Mouse (Mus musculus) CD4-positive, CD25-positive, alpha-beta regulatory T cell, adult 2 months (primary cell): ENCODE data around the gene Frem1.

Source experiments
- DNase-seq: peaks from one replicate; pipeline ENCODE4 v3.0.0-alpha.2; 2012; ENCODE audit warnings: low read depth, low spot score

The Frem1 gene

DNA sequence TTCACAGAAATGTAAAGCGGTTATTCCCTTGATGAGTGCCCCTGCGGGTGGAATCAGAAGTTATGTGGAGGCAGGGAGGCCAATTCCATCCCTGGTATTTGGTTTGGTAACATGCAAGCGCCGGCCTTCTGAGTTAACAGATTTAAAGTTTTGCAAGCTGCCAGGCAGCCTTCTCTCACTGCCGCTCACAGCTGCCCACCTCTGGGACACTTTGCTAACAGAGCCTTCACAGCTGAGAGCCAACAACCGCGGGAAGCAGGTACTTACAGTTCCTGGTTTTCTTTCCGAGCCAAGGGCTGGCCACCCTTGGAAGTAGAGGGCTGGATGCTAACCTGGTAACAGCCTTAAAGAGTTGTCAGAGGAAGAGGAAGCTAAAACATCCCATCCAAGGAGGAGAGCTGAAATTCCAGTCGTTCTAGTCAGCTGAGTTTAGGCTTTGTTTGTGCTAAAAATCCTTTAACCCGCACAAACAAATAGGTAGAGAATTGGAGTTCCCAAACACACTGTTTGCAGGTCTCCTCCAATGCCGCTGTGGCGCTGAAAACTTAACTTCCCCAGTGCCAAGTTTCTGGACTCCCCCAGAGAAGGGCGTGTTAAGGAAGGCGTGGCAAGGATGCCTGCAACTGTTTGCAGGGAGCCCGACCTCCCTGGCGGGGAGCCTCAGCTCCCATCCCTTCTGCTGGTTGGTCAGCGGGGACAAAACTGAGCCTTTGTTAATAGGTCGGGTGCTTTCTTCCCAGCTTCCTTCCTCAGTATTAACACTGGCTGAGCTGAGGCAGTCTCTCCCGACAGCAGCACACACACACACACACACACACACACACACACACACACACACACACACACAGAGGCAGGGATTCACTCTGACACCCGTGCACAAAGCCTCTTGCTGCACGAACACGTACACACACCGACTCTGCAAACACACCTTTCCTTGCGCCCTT lies at the start of gene Frem1:
Gene Frem1 (minus strand): TSS at position 706 of the 944 bp plus-strand sequence.
- DNase-seq, result no peak

DNA sequence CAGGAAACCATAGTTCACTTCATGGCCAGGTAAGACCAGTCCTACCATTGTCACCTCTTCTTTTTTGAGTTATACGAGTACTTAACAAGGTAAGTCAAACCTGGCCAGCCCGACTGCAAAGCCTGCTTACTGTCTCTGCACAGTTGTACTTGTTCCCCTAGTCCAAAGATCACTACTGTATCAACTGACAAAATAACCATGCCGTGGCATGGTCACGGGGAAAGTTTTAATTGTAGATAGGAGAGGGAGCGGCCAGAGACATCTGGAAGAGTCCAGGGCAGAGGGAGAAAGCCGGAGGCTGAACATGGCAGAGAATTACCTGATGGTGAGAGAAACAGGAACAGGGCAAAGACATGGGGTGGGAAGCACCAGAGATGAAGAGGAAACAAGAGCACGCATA lies 46.9 kb upstream of the Frem1 start:
- no peak for DNase-seq

DNA sequence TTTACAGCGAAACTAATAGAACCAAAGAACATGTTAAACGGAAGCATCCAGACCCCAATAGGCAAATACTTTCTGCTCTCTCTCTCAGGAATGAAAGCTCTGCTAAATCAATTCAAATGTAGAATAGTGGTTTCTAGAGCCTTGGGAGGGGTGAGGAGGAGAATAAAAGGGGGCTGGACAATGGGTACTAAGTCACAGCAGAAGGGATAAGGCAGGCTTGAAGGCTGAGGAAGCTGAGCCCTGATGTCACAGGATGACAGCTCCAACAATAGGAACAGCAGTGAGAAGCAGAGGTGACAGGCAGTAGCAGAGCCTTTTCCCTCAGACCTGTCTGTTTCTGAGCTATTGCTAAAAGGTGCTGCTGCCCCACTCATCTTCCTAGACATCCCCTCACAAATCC lies 41.8 kb upstream of the Frem1 start:
- DNase-seq, result no peak

DNA sequence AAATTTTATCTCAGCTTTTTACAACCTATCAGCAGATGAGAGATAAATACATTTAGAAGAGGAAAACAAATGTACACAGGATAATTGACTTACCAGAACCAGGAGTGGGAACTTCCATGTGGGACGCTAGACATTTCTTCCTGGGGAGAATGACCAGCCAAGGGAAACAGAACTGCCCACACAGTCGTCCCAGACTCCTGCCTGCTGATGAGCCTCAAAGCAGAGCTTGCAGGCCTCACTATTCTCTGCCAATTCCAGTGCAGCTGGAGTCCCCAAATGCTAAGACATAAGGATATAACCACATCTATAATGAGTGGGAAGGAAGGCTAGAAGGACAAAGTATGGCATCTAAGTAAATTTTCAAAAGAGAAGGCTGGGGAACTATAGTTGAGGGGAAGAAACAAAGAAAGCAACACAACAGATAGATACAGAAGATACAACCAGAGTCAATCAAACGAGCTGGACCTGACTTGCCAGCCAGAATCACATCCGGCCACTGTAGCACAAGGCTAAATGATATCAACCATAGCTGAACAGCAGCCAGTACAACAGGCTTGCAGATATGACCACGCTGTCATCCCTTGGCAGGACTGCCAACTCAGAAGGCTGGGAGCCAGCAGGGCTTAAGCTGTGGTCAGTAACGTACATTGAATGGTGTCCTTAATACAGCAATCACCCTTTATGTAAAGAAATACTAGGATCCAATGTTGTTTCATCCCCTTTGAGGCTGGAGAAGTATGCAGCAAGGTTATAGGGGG lies 38.7 kb upstream of the Frem1 start:
- no peak for DNase-seq

DNA sequence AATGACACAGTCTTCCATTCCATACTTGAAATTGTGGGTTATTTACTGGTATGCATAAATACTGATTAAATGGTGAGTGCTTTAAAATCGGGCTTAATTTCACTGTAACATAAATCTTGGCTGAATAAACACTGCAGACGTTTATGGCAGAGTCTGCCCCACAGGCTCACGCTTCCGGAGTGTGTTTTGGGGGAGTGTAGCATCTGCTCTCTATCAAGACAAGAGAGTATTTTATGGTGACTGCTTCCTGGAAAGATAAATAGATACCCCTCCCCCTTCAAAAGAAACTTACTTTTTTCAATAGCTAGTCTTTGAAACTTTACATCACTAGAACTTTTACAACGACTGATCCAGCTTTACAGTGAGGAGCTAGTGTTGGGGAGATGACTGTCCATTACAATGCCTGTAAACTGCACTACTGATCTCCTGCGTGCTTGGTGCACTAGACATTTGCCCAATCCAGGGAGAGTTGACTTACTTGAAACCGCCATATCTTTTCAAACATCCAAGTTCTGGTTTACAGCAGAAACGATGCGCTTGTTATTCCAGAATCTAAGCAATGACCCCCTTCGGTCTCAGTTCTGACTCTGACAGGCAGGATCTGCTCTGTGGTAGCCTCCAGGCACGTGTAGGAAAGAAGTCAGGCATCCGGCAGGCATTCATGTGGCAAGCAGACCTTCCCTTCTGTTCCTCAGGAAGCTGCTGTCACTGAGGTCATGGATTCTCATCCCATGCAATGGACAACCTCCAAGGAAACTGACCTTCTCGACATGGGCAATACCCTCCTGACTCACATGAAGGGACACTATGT lies 28.4 kb upstream of the Frem1 start:
- no peak for DNase-seq

DNA sequence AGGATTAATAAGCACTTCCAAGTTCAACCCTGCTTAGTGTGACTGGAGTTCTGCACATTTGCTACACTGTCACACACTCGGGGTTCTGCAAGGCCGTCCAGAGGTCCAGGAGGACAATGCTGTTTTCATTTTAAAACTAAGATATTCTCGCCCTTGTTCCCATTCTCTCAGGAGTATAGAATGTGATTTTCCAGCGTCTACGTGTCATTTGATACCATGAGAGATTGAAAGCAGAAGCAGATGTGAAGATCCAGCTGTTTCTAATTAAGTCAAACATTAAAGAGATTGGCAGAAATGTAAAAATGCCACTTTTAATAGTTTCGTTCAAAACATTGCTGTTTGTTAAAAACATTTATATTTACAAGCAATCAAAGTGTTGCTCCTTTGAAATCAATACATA lies 12.1 kb upstream of the Frem1 start:
- no peak for DNase-seq

DNA sequence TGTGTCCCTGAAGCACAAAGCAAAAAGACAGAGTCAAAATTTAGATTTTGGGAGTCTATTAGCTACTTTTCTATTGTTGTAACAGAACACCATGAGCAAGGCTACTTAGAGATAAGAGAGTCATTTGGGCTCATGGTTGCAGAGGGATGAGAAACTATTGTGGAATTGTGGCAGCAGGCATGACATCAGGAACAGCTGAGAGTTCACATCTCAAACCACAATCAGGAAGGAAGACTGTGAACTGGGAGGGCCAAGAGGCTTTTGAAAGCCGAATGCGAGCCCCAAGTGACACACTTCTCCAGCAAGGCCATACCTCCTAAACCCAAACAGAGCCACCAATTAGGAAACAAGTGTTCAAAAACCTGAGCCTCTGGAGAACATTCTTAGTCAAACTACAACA lies 9.4 kb upstream of the Frem1 start:
- DNase-seq, result no peak

DNA sequence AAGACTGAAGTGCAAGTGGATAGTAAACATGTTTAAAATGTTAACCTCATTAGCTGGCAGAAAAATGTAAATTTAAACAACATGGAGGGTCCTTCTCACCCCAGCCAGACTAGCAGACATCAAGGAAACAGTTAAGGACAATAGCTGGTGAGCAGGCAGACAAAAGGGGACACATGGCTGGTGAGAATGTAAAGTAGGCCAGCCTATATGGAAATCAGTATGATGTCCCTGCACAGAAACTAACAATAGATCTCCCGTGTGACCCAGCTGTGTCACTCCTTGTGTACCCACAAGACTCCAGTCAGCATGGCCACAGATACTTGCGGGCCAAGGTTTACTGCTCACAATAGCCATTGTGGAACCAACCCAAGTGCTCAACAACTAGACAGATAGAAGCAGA lies 6.5 kb upstream of the Frem1 start:
- no peak for DNase-seq

DNA sequence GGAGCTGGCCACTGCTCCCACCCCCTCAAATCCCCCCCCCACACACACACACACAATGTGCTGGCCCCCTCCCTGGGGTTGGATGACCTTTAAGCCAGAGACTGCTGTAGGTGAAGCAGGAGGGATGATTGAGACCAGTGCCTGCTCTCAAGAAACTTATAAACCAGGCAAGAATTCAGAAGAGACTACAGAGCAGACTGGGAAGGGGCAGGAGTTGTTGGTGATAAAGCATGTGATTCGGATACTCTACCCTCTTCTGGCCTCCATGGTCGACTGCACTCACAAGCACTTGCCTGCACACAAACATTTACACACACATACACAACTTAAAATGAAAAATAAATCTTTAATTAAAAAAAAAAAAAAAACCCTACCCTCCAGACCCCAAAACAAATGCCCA lies 6.0 kb upstream of the Frem1 start:
- no peak for DNase-seq

DNA sequence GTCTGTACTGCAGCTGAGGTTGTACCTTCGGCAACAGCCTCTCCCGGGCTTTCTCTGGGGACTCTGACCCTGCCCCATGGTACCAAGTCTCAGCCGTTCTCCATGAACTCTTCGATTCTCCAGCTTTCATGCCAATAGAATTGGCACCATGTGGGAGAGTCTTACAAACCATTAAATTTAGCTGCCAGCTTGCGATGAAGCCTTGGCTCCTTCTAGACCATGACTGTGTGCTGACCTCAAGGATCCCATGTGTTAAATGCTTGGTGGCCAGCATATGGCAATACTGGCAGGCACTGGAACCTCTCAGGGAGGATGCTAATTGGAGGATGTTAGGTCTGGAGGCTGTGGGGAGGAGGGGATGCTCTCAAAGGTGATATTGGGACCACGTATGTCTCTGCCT lies 4.4 kb upstream of the Frem1 start:
- no peak for DNase-seq

DNA sequence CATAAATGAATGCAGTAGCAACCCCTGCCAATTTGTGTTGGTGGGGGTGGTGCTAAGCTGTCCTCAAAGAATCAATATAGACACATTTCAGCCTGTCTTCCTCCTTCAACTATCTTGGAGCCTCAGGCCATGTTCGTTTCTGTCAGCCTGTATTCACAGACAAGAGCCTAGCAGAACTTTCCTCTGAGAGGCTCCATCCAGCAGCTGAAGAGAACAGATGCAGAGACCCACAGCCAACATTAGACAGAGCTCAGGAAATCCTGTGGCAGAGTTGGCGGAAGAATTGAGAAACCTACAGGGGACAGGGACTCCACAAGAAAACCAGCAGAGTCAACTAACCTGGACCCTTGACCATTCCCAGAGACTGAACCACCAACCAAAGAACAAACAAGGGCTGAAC lies 3.3 kb upstream of the Frem1 start:
- no peak for DNase-seq

DNA sequence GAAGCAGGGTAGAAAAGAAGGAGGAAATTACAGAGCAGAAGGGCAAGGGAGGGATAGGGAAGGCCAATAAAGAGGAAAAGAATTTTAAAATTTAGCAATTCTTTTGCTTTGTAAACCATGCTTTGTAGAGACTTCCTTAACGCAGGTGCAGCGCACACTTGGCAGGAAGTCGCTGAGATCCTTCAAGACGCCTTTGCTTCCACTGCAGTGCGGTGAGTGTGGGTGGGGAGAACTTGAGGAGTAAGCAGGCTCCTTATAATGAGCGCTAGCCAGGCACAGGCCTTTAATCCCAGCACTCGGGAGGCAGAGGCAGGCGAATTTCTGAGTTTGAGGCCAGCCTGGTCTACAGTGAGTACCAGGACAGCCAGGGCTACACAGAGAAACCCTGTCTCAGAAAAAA lies 1.1 kb upstream of the Frem1 start:
- DNase-seq, result no peak

DNA sequence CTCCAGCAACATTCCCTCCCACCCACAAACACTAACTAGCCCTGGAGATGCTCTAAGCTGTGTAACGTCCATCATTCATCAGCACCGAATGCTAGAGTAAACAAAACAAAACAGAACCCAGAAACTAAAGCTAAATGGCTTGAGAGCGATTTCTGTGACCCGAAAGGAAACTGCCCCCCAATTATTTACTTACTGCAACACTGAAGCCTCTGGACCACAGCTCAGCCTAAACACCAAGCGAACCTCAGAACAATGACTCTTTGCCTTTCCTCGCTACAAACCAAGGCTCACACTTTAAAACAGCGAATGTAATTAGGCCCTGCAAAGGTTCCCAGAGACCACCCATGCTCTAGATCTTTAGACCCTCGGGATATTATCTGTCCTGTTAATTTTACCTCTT lies 963 bp downstream of the Frem1 start:
- DNase-seq, result no peak

DNA sequence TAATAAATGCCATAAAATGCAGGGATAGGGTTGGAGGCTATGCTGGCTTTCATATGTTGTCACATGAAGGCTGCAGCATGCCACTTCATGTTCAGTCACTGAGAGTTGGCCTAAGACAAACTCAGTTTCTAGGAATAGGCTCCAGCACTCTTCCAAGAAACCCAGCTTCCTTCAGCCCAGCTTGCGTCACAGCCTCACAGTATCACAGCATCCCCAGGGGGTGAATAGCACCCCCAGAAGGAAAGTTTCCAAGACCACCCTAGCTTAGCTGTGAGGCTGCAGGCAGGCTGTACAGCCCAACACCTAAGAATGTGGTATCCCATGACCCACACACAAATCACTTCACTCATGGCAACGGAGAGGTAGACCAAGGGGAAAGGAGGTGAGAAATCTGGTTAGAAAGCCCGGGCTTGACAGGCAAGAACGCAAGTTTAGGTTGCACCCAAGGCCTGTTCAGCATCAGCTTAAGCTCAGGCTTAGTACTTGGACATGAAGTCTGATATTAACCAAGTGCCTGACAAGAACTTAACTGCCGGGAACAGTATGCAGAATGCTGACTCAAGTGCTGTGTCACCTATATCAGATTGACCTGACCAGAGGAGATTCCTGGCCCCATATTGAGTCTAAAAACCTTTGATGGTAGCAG lies 1.9 kb downstream of the Frem1 start:
- DNase-seq, result no peak

DNA sequence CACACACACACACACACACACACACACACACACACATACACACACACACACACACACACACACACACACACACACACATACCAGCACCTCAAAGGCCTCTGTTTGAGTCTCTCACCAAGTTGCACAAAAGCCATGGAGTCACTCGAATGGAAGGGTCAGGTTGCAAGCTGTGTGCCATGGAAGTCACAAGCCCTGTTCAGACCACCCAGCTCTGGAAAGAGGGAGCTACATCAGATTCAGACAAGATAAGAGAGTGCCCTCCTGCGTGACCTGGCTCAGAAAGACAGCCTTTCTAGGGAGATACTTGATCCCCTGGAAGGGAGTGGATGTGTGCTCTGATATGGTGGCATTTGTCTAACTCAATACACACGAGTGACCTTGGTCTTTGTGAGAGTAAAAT lies 2.9 kb downstream of the Frem1 start:
- DNase-seq, result no peak

DNA sequence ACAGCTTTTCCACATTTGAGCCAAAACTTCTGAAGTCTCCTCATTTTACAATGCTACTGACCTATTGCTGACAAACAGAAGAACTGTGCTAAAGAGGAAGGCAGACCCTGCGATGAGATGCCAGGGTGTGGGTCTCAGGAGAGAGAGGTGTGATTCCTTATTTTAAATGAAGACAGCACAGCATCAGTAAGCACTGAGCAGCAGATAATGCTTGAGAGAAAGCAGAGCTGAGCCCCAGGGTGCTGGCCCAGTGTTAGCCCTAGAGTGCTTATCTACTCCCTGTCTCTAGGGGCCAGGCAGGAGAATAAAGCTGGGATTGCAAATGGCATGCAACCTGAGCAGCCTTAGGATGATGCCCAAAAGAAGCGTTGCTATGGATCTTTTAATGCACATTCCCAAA lies 3.6 kb downstream of the Frem1 start:
- no peak for DNase-seq

DNA sequence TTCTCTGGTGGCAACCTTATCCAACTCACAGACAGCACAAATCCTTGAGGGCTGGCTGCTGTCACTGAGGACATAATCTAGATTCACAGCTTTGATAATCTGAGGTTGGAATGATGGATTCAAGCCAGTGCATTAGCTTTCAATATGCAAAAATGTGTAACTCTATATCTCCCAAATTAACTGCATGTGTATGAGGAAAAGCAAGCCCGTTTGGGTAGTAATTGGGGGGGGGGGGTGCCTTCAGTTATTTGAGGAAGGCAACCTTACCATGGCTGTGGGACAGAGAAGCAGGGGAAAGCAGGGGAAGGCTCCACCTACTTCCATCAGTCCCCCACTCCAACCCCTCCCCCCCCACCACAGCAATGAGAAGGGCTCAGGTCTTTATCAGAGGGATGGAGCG lies 5.3 kb downstream of the Frem1 start:
- DNase-seq, result no peak

DNA sequence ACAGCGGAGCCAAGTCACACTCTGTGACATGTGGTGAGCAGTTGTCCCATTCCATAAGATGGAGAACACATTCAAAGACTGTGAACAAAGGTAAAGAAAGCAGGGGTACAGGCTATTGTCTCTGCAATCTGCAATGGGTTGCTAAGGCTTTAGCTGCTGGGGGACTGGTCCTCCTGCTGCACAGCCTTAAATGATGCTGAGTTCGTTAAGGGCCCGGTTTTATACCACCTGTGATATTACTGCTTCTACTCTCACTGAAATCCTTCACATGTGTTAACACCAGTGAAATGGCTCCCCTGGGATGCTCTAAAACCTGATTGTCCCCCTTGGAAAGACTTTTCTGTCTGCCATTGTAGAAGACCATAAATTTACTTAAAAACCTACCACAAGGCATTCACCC lies 6.1 kb downstream of the Frem1 start:
- no peak for DNase-seq

DNA sequence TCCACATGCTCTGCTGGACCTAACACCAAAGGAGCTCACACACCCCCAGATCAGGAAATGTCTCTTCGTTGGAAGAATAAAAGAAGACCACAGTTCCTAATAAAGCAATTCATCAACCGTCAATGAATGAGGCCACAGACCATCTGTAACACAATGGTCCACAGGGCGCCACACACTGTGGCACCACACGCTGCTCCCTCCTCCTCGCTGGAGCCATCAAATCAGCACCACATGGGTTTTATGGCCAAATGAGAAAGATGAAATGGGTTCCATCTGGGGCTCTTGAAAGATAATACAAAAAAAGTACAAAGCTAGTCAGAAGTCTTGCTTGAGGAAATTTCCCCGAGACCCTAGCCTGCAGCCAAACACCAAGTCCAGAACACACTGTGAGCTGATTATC lies 6.9 kb downstream of the Frem1 start:
- DNase-seq, result no peak

DNA sequence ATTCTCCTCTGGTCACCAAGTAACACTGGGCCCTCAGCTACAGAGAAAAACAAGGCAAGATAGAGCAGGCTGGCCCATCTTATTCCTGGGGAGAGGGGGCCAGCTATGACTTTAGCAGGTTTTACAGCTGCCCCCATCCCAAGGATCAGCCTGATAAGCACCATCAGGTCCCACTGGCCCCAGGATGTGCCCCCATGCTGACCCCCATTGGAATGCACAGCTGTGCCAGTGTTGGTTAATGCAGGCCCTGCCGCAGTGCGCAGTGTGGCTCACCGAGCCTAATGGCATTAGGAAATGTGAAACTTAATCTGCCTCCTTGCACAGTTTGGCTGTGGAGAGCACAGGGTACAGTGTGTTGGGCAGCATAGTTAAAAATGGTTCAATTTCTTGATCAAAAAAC lies 11.4 kb downstream of the Frem1 start:
- DNase-seq, result no peak

DNA sequence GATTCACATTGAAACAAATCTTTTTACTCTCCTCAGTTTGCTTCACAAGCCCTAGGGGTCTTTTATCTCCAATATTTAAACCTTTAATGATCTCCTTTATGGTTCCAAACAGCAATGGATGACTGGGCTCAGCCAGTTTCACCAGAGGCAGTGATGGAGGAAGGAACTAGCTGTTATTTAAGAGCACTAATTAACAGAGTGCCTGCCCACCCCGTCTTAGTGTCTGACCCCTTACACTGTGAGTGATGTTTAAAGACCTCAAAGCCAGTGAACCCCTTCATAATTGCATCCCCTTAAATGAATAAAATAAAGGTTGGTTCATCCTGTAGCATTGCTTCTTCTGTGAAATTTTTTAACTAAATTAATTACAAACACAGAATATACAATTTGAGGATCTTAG lies 19.4 kb downstream of the Frem1 start:
- no peak for DNase-seq

DNA sequence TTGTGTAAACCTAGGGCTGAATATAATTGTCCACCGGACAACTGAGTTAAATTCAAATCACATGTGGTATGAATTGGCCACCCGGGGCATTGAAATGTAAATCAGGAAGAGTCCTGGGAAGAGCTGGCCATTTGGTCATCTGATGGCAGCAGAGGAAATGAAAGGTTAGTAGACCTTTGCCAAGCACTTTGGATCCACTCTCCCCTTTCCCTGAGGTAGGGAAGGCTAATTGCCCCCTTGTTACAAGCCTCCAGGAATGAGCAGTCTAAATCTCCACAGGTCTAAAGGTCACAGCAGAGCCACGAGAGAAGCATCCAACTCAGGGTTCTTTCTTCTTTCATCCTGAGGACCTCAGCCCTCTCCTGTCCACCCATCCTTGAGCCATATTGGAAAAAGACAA lies 20.5 kb downstream of the Frem1 start:
- no peak for DNase-seq
